Mouse (Mus musculus) 416B (cell line): Measurements from ENCODE around the gene Arhgef17.
"Not testable (repeated sequence)": the region's sequence is repeated elsewhere in the genome, so short reads cannot be mapped to it uniquely, and the experiment has no call there.

Experiments used
- DNase-seq: peaks from one replicate; pipeline ENCODE4 v3.0.0; 2011; ENCODE audit warnings: low read depth

Gene Arhgef17

GRCm38 (mm10) chr7:100873197-100873596 is 58.7 kb downstream of the Arhgef17 start:
- DNase-seq, result no peak

GRCm38 (mm10) chr7:100871892-100872291 is 60.0 kb downstream of the Arhgef17 start:
- DNase-seq, result no peak

GRCm38 (mm10) chr7:100871355-100871754 is 60.6 kb downstream of the Arhgef17 start:
- peak; percentile 18 for DNase-seq

GRCm38 (mm10) chr7:100869877-100870629 is 61.9 kb downstream of the Arhgef17 start:
- DNase-seq, result no peak

- peak; percentile 80 for DNase-seq
Observed at GRCm38 (mm10) chr7:100868551-100868950, 63.4 kb downstream of the Arhgef17 start.

- DNase-seq, result no peak
Observed at GRCm38 (mm10) chr7:100867561-100867960, 64.3 kb downstream of the Arhgef17 start.

GRCm38 (mm10) chr7:100866675-100867074 is 65.2 kb downstream of the Arhgef17 start:
- DNase-seq, result peak; percentile 79

GRCm38 (mm10) chr7:100862828-100863638 is 68.9 kb downstream of the Arhgef17 start, which contains the start of gene Relt:
Relt (minus strand) TSS chr7:100863446.
- peak; percentile 97 for DNase-seq

- DNase-seq, result no peak
Observed at GRCm38 (mm10) chr7:100862353-100862752, 69.6 kb downstream of the Arhgef17 start.

GRCm38 (mm10) chr7:100861209-100861608 is 70.7 kb downstream of the Arhgef17 start:
- DNase-seq, result no peak

- no peak for DNase-seq
Observed at GRCm38 (mm10) chr7:100860450-100860849, 71.5 kb downstream of the Arhgef17 start.

GRCm38 (mm10) chr7:100855795-100856573 is 75.9 kb downstream of the Arhgef17 start:
- DNase-seq, result peak; percentile 95

- peak; percentile 58 for DNase-seq
Observed at GRCm38 (mm10) chr7:100855300-100855699, 76.6 kb downstream of the Arhgef17 start.

GRCm38 (mm10) chr7:100854861-100855260 is 77.0 kb downstream of the Arhgef17 start:
- DNase-seq, result no peak

GRCm38 (mm10) chr7:100854137-100854814 is 77.6 kb downstream of the Arhgef17 start:
- DNase-seq, result peak; percentile 79

GRCm38 (mm10) chr7:100853396-100853795 is 78.5 kb downstream of the Arhgef17 start:
- peak; percentile 18 for DNase-seq

- no peak for DNase-seq
Observed at GRCm38 (mm10) chr7:100851481-100852356, 80.2 kb downstream of the Arhgef17 start.

GRCm38 (mm10) chr7:100849508-100849907 is 82.4 kb downstream of the Arhgef17 start:
- DNase-seq, result no peak

- peak; percentile 77 for DNase-seq
Observed at GRCm38 (mm10) chr7:100848744-100849143, 83.2 kb downstream of the Arhgef17 start.

GRCm38 (mm10) chr7:100847131-100847530 is 84.8 kb downstream of the Arhgef17 start:
- DNase-seq, result no peak

GRCm38 (mm10) chr7:100846033-100846432 is 85.9 kb downstream of the Arhgef17 start:
- DNase-seq, result not testable (repeated sequence)
